Mouse (Mus musculus) testis, adult 2 months (tissue): Measurements from ENCODE around the gene Diras2.

ENCODE experiments used
- CTCF ChIP-seq: fragments of 200-500 bp; IDR thresholded peaks from 2 replicates; pipeline ENCODE4 v1.5.1; 2012; ENCODE audit warnings: low read depth, mild to moderate bottlenecking, inconsistent platforms, low read length, moderate library complexity; ENCODE audit not compliant: control insufficient read depth, insufficient read depth, insufficient replicate concordance
- POLR2A ChIP-seq: fragments of 200-500 bp; IDR thresholded peaks from 2 replicates; pipeline ENCODE4 v1.6.1; 2012; ENCODE audit warnings: low read depth, mild to moderate bottlenecking, inconsistent platforms, low read length, moderate library complexity; ENCODE audit not compliant: control insufficient read depth

- no peak for TF ChIP-seq CTCF
- TF ChIP-seq POLR2A: no peak
These were observed 39.2 kb upstream of the Diras2 start for GRCm38 (mm10) chr13:52570276-52570675.
